19 mouse cellular contexts compared by ENCODE assay signal in the genomic region with DNA sequence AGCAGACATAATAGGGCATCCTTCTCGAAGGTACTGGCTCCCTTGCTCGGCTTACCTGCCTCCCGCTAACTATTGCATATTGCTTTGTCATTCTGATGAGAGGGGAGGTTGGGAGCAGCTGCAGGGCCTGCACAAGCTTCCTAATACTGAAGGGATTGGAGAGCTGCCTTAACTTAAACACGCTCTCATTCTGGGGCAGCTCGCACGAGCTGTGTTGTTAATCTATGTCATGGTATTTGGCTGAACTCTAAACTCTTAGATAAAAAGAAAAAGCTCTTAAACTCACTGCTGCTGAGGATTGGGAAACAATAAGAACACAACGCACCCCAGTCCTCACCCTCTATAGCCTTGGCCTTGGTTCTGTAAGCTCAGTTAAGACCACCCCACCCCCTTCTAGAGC.
DNase-seq lines count a peak whose midpoint lies in the region; ATAC-seq lines count a peak whose summit lies in the region.
"Had no signal": no experiment of that assay in that cellular context is flagged by ENCODE, and none has a peak within 500 bp of the region (broad histone marks: within the 10 kb centered on the region; RNA-seq: fewer than 3 reads in every experiment).

No protein-coding gene starts in this region.

- peaks cover 31% of the 10 kb centered on the region for H3K4me1 ChIP-seq in forebrain, embryonic 13.5 days
- H3K4me1 ChIP-seq in forebrain, embryonic 10.5 days, result peaks cover 56% of the 10 kb centered on the region
- peaks cover 24% of the 10 kb centered on the region for H3K4me1 ChIP-seq in lung, embryonic 15.5 days
- peaks cover 17% of the 10 kb centered on the region for H3K4me1 ChIP-seq in midbrain, embryonic 15.5 days

- WGBS in forebrain, embryonic 13.5 days, result 20% methylated on average over 7 of the region's 7 CpGs
- WGBS in forebrain, embryonic 10.5 days, result 47% methylated on average over 7 of the region's 7 CpGs
- WGBS in lung, embryonic 15.5 days, result 39% methylated on average over 7 of the region's 7 CpGs
- 25% methylated on average over 7 of the region's 7 CpGs for WGBS in midbrain, embryonic 15.5 days

- DNase-seq in forebrain, embryonic 10.5 days (ENCODE audit: extremely low spot score, low spot score), result no peak
- DNase-seq in lung, postnatal 4 days, result no peak
- peak; percentile 48 for DNase-seq in ZHBTc4 (ENCODE audit: low read depth, low spot score)
- no peak for DNase-seq in urinary bladder, postnatal 25 days (ENCODE audit: low spot score)
- no peak for DNase-seq in gastrocnemius, postnatal 14 days
- DNase-seq: adrenal gland, postnatal 36 days; cerebellum, adult 2 months; gastrocnemius, postnatal 25 days; kidney, postnatal 25 days; layer of hippocampus, postnatal 36 days; lung, adult 2 months; thymus, adult 18-20 months had no signal

- no peaks in the 10 kb centered on the region for H3K9me3 ChIP-seq in forebrain, embryonic 13.5 days (replicated peaks)
- H3K9me3 ChIP-seq in forebrain, embryonic 10.5 days, result no peaks in the 10 kb centered on the region
- H3K9me3 ChIP-seq in lung, embryonic 15.5 days, result no peaks in the 10 kb centered on the region
- no peaks in the 10 kb centered on the region for H3K9me3 ChIP-seq in midbrain, embryonic 15.5 days
- H3K9me3 ChIP-seq: G1E; limb, embryonic 13.5 days had no signal

- no peak overlapping the region for H3K4me3 ChIP-seq in forebrain, embryonic 13.5 days
- H3K4me3 ChIP-seq in forebrain, embryonic 10.5 days, result no peak overlapping the region
- H3K4me3 ChIP-seq in lung, embryonic 15.5 days, result no peak overlapping the region
- no peak overlapping the region for H3K4me3 ChIP-seq in midbrain, embryonic 15.5 days
- H3K4me3 ChIP-seq: erythroblast, embryonic 14.5 days; limb, embryonic 13.5 days had no signal

- H3K4me2 ChIP-seq in forebrain, embryonic 13.5 days, result no peak overlapping the region
- no peak overlapping the region for H3K4me2 ChIP-seq in lung, embryonic 15.5 days
- H3K4me2 ChIP-seq in midbrain, embryonic 15.5 days, result no peak overlapping the region
- H3K4me2 ChIP-seq: heart, embryonic 11.5 days; limb, embryonic 13.5 days had no signal

- peaks cover 16% of the 10 kb centered on the region for H3K36me3 ChIP-seq in forebrain, embryonic 13.5 days (ENCODE audit: poor library complexity, severe bottlenecking)
- H3K36me3 ChIP-seq in forebrain, embryonic 10.5 days (replicated peaks), result peaks cover 13% of the 10 kb centered on the region
- no peaks in the 10 kb centered on the region for H3K36me3 ChIP-seq in lung, embryonic 15.5 days
- H3K36me3 ChIP-seq in midbrain, embryonic 15.5 days (replicated peaks), result peaks cover 3% of the 10 kb centered on the region; the same call in 1 of the 2 replicates

- H3K27me3 ChIP-seq in forebrain, embryonic 13.5 days, result no peaks in the 10 kb centered on the region
- no peaks in the 10 kb centered on the region for H3K27me3 ChIP-seq in forebrain, embryonic 10.5 days (ENCODE audit: poor library complexity, severe bottlenecking)
- H3K27me3 ChIP-seq in lung, embryonic 15.5 days, result no peaks in the 10 kb centered on the region
- H3K27me3 ChIP-seq in midbrain, embryonic 15.5 days (replicated peaks), result no peaks in the 10 kb centered on the region
- H3K27me3 ChIP-seq: limb, embryonic 13.5 days had no signal

- 0 out of 2 replicates have a peak overlapping the region, but pooled peaks have one; percentile 20 for H3K27ac ChIP-seq in forebrain, embryonic 13.5 days
- H3K27ac ChIP-seq in forebrain, embryonic 10.5 days, result no peak overlapping the region
- peak overlapping the region; percentile 36 for H3K27ac ChIP-seq in lung, embryonic 15.5 days
- H3K27ac ChIP-seq in midbrain, embryonic 15.5 days, result no peak overlapping the region
- H3K27ac ChIP-seq: limb, embryonic 13.5 days had no signal

- intact Hi-C loops in gastrocnemius, postnatal 14 days (cut with DNase I; ENCODE audit: low total_unique reads), result no loop called here

- no peak overlapping the region for H3K9ac ChIP-seq in forebrain, embryonic 13.5 days
- no peak overlapping the region for H3K9ac ChIP-seq in lung, embryonic 15.5 days
- no peak overlapping the region for H3K9ac ChIP-seq in midbrain, embryonic 15.5 days
- H3K9ac ChIP-seq: limb, embryonic 13.5 days had no signal

- 0 out of 2 replicates have a peak, but pooled peaks have one; percentile 30 for ATAC-seq in forebrain, embryonic 13.5 days
- peak; percentile 86 for ATAC-seq in lung, embryonic 15.5 days (ENCODE audit: borderline replicate concordance, extremely low read depth, low FRiP score, low TSS enrichment)
- 0 out of 2 replicates have a peak, but pooled peaks have one; percentile 37 for ATAC-seq in midbrain, embryonic 15.5 days (replicated peaks)

Comparison
In these comparisons a context has a peak if more than half of its experiments do, and no peak if none do; other contexts are left out.
1. H3K27ac ChIP-seq: peak in forebrain, embryonic 13.5 days (single experiment) and lung, embryonic 15.5 days (single experiment); none in forebrain, embryonic 10.5 days (single experiment) and midbrain, embryonic 15.5 days (single experiment).
2. ATAC-seq: peak in every context shown above with its lines; median percentile 86 in lung, embryonic 15.5 days; 37 in midbrain, embryonic 15.5 days; 30 in forebrain, embryonic 13.5 days.